12 mouse cellular contexts compared by ENCODE assay signal in the genomic region with DNA sequence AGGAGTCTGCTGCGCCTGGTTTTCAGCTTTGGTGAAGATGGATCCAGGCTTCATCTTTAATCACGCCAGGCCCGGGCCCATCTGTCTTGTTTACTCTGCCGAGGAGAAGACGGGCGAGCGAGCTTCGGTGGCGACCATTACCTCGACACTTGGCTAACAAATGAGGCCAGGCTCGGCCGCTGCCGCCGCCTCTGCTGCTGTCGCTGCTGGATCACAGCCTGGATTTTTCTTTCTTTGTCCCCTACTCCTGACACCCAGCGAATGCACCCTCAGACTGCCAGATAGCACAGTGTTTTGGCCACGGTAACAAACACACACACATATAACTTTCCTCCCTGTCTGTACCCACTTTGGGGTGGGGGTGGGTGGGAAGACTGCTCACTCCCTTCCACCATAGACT. TPM values are rescaled to one million over a fixed set of nuclear protein-coding genes. Genes with fewer than 3 reads are reported as not detected.
DNase-seq lines count a peak whose midpoint lies in the region; ATAC-seq and TF ChIP-seq lines count a peak whose summit lies in the region.
"Had no signal": no experiment of that assay in that cellular context is flagged by ENCODE, and none has a peak within 500 bp of the region (broad histone marks: within the 10 kb centered on the region; RNA-seq: fewer than 3 reads in every experiment).

No protein-coding gene starts in this region.

- peaks cover 14% of the 10 kb centered on the region for H3K27me3 ChIP-seq in lung, embryonic 14.5 days (ENCODE audit: insufficient read depth, low read length)
- H3K27me3 ChIP-seq in limb, embryonic 11.5 days (ENCODE audit: control insufficient read depth, insufficient read depth, low read length), result peaks cover 79% of the 10 kb centered on the region
- H3K27me3 ChIP-seq in stomach, embryonic 14.5 days (ENCODE audit: control insufficient read depth, insufficient read depth, low read length), result no peaks in the 10 kb centered on the region

- peaks cover 12% of the 10 kb centered on the region; the same call in 1 of the 2 replicates for H3K36me3 ChIP-seq in lung, embryonic 14.5 days (ENCODE audit: insufficient read depth)
- H3K36me3 ChIP-seq in limb, embryonic 11.5 days (ENCODE audit: control insufficient read depth, insufficient read depth, low read length), result no peaks in the 10 kb centered on the region
- H3K36me3 ChIP-seq in stomach, embryonic 14.5 days (ENCODE audit: control insufficient read depth, insufficient read depth, low read length), result peaks cover 3% of the 10 kb centered on the region; the same call in 1 of the 2 replicates
- H3K36me3 ChIP-seq: limb, embryonic 15.5 days had no signal

- H3K9ac ChIP-seq in lung, embryonic 14.5 days, result peak overlapping the region; percentile 99
- 0 out of 2 replicates have a peak overlapping the region, but pooled peaks have one; percentile 18 for H3K9ac ChIP-seq in limb, embryonic 11.5 days (ENCODE audit: low read length)
- H3K9ac ChIP-seq in stomach, embryonic 14.5 days (replicated peaks; ENCODE audit: low read depth, low read length), result peak overlapping the region; percentile 96
- H3K9ac ChIP-seq: limb, embryonic 15.5 days had no signal

- intact Hi-C loops in left cerebral cortex, postnatal 14 days (cut with DNase I), result no loop called here
- intact Hi-C loops in left cerebral cortex, postnatal 10 days (cut with DNase I), result no loop called here

- no peak for ATAC-seq in lung, embryonic 14.5 days (ENCODE audit: insufficient read depth)
- no peak for ATAC-seq in limb, embryonic 11.5 days (ENCODE audit: insufficient number of reproducible peaks, low FRiP score, low TSS enrichment, low read depth)
- ATAC-seq in stomach, embryonic 14.5 days (ENCODE audit: insufficient number of reproducible peaks, insufficient read depth, low FRiP score, low read depth), result no peak
- ATAC-seq: midbrain, embryonic 16.5 days had no signal

- TF ChIP-seq CTCF in lung, embryonic 14.5 days (IDR thresholded peaks at IDR 0.05; ENCODE audit: low read depth), result no peak

- no peaks in the 10 kb centered on the region; the same call in 1 of the 2 replicates for H3K4me1 ChIP-seq in lung, embryonic 14.5 days (ENCODE audit: insufficient read depth)
- H3K4me1 ChIP-seq in limb, embryonic 11.5 days (ENCODE audit: control insufficient read depth, insufficient read depth, low read length), result peaks cover 16% of the 10 kb centered on the region
- peaks cover 12% of the 10 kb centered on the region for H3K4me1 ChIP-seq in stomach, embryonic 14.5 days (ENCODE audit: control insufficient read depth, insufficient read depth, low read length)

- no peaks in the 10 kb centered on the region for H3K9me3 ChIP-seq in lung, embryonic 14.5 days (ENCODE audit: low read depth, low read length)
- H3K9me3 ChIP-seq in limb, embryonic 11.5 days (ENCODE audit: control insufficient read depth, low read length), result no peaks in the 10 kb centered on the region
- no peaks in the 10 kb centered on the region for H3K9me3 ChIP-seq in stomach, embryonic 14.5 days (ENCODE audit: control insufficient read depth, low read depth, low read length)
- H3K9me3 ChIP-seq: limb, embryonic 15.5 days had no signal

- peak overlapping the region; percentile 100 for H3K27ac ChIP-seq in lung, embryonic 14.5 days (ENCODE audit: low read depth)
- H3K27ac ChIP-seq in limb, embryonic 11.5 days (replicated peaks; ENCODE audit: low read depth, low read length), result no peak overlapping the region
- peak overlapping the region; percentile 100 for H3K27ac ChIP-seq in stomach, embryonic 14.5 days (ENCODE audit: low read length)
- H3K27ac ChIP-seq: limb, embryonic 15.5 days had no signal

- H3K4me2 ChIP-seq in lung, embryonic 14.5 days, result peak overlapping the region; percentile 84
- H3K4me2 ChIP-seq in limb, embryonic 11.5 days (ENCODE audit: low read depth, severe bottlenecking), result peak overlapping the region; percentile 89
- peak overlapping the region; percentile 95 for H3K4me2 ChIP-seq in stomach, embryonic 14.5 days (replicated peaks; ENCODE audit: low read depth, low read length)

- DNase-seq in adrenal gland, postnatal 10 days, result peak; percentile 60
- DNase-seq in adrenal gland, adult 18-20 months (ENCODE audit: low spot score in 2 of 2), result no peak
- no peak for DNase-seq in lung, embryonic 14.5 days
- DNase-seq in lung, postnatal 14 days, result no peak
- peak; percentile 60 for DNase-seq in limb, embryonic 11.5 days (ENCODE audit: low spot score)
- no peak for DNase-seq in left cerebral cortex, postnatal 14 days (ENCODE audit: low spot score in 2 of 2)
- DNase-seq in left cerebral cortex, postnatal 10 days (ENCODE audit: extremely low spot score in 1 of 2, low spot score in 2 of 2), result no peak
- DNase-seq: cerebellum, adult 11-12 months had no signal

- peak overlapping the region; percentile 72 for H3K4me3 ChIP-seq in lung, embryonic 14.5 days (ENCODE audit: low read depth, low read length)
- no peak overlapping the region for H3K4me3 ChIP-seq in limb, embryonic 11.5 days (ENCODE audit: low read depth, low read length)
- peak overlapping the region; percentile 70 for H3K4me3 ChIP-seq in stomach, embryonic 14.5 days (ENCODE audit: low read depth, low read length)

- 2% methylated on average over 17 of the region's 17 CpGs for WGBS in lung, embryonic 14.5 days
- under 1% methylated on average over 17 of the region's 17 CpGs for WGBS in limb, embryonic 11.5 days
- WGBS in stomach, embryonic 14.5 days, result 5% methylated on average over 17 of the region's 17 CpGs

RNA-seq across cellular contexts. Expression of a gene that starts 2.4 kb away (rescaled TPM):
- total RNA-seq in adrenal gland, postnatal 10 days (2021), result 10 to 100 TPM; 13.7 to 24.8 TPM
- 10 to 100 TPM; 17.2 to 20.7 TPM for total RNA-seq in adrenal gland, adult 18-20 months (2021)
- 3.9 and 6.3 TPM in 2 replicates for polyA plus RNA-seq in lung, embryonic 14.5 days (2014; fragmentation: Nextera tagmentation; extraction: Ambion mirVana)
- polyA plus RNA-seq in limb, embryonic 11.5 days (2014; fragmentation: Nextera tagmentation; extraction: Ambion mirVana), result 0.68 and 0.78 TPM in 2 replicates
- polyA plus RNA-seq in stomach, embryonic 14.5 days (2014; fragmentation: Nextera tagmentation; extraction: Ambion mirVana), result 3.6 and 4.7 TPM in 2 replicates
- not detected for total RNA-seq in left cerebral cortex, postnatal 14 days (2021)
- not detected for total RNA-seq in left cerebral cortex, postnatal 10 days (2021)
- total RNA-seq: MEL had no signal
- polyA plus RNA-seq: midbrain, embryonic 16.5 days had no signal

RNA-seq across cellular contexts. Expression of a gene that starts 2.6 kb away (rescaled TPM):
- 10 to 100 TPM in 1 of 2 experiments, 1 to 10 TPM in 1; 8.4 to 15.9 TPM for total RNA-seq in adrenal gland, postnatal 10 days (2021)
- total RNA-seq in adrenal gland, adult 18-20 months (2021), result 10 to 100 TPM; 16.3 to 22.1 TPM
- 3.8 and 3.9 TPM in 2 replicates for polyA plus RNA-seq in lung, embryonic 14.5 days (2014; fragmentation: Nextera tagmentation; extraction: Ambion mirVana)
- polyA plus RNA-seq in limb, embryonic 11.5 days (2014; fragmentation: Nextera tagmentation; extraction: Ambion mirVana), result 0.33 and 0.45 TPM in 2 replicates
- 3.5 and 3.7 TPM in 2 replicates for polyA plus RNA-seq in stomach, embryonic 14.5 days (2014; fragmentation: Nextera tagmentation; extraction: Ambion mirVana)
- total RNA-seq in left cerebral cortex, postnatal 14 days (2021), result not detected
- total RNA-seq in left cerebral cortex, postnatal 10 days (2021), result not detected
- total RNA-seq: MEL had no signal
- polyA plus RNA-seq: midbrain, embryonic 16.5 days had no signal

RNA-seq across cellular contexts. Expression of a gene that starts 17.6 kb away (rescaled TPM):
- total RNA-seq in adrenal gland, postnatal 10 days (2021), result 10 to 100 TPM; 12.1 to 17.1 TPM
- 10 to 100 TPM; 11.6 to 27.3 TPM for total RNA-seq in adrenal gland, adult 18-20 months (2021)
- polyA plus RNA-seq in lung, embryonic 14.5 days (2014; fragmentation: Nextera tagmentation; extraction: Ambion mirVana), result 65.9 and 76.1 TPM in 2 replicates
- 2.1 and 2.6 TPM in 2 replicates for polyA plus RNA-seq in limb, embryonic 11.5 days (2014; fragmentation: Nextera tagmentation; extraction: Ambion mirVana)
- 21.2 and 23.3 TPM in 2 replicates for polyA plus RNA-seq in stomach, embryonic 14.5 days (2014; fragmentation: Nextera tagmentation; extraction: Ambion mirVana)
- not detected for total RNA-seq in left cerebral cortex, postnatal 14 days (2021)
- not detected for total RNA-seq in left cerebral cortex, postnatal 10 days (2021)
- total RNA-seq: MEL had no signal
- polyA plus RNA-seq: midbrain, embryonic 16.5 days had no signal

RNA-seq across cellular contexts. Expression of a gene that starts 28.4 kb away (rescaled TPM):
- total RNA-seq in adrenal gland, postnatal 10 days (2021), result 10 to 100 TPM; 23.6 to 29.8 TPM
- total RNA-seq in adrenal gland, adult 18-20 months (2021), result 10 to 100 TPM; 37.0 to 68.1 TPM
- polyA plus RNA-seq in lung, embryonic 14.5 days (2014; fragmentation: Nextera tagmentation; extraction: Ambion mirVana), result 19.7 and 24.4 TPM in 2 replicates
- 1.9 and 2.8 TPM in 2 replicates for polyA plus RNA-seq in limb, embryonic 11.5 days (2014; fragmentation: Nextera tagmentation; extraction: Ambion mirVana)
- 12.4 TPM in 2 replicates for polyA plus RNA-seq in stomach, embryonic 14.5 days (2014; fragmentation: Nextera tagmentation; extraction: Ambion mirVana)
- total RNA-seq in left cerebral cortex, postnatal 14 days (2021), result not detected
- not detected for total RNA-seq in left cerebral cortex, postnatal 10 days (2021)
- total RNA-seq: MEL had no signal
- polyA plus RNA-seq: midbrain, embryonic 16.5 days had no signal

RNA-seq across cellular contexts. Expression of a gene that starts 29.6 kb away (rescaled TPM):
- 10 to 100 TPM; 16.3 to 16.7 TPM for total RNA-seq in adrenal gland, postnatal 10 days (2021)
- 10 to 100 TPM; 17.1 to 21.5 TPM for total RNA-seq in adrenal gland, adult 18-20 months (2021)
- 48.9 and 51.6 TPM in 2 replicates for polyA plus RNA-seq in lung, embryonic 14.5 days (2014; fragmentation: Nextera tagmentation; extraction: Ambion mirVana)
- 7.5 and 10.7 TPM in 2 replicates for polyA plus RNA-seq in limb, embryonic 11.5 days (2014; fragmentation: Nextera tagmentation; extraction: Ambion mirVana)
- polyA plus RNA-seq in stomach, embryonic 14.5 days (2014; fragmentation: Nextera tagmentation; extraction: Ambion mirVana), result 23.1 and 25.9 TPM in 2 replicates
- not detected for total RNA-seq in left cerebral cortex, postnatal 14 days (2021)
- total RNA-seq in left cerebral cortex, postnatal 10 days (2021), result not detected
- total RNA-seq: MEL had no signal

Comparison
In these comparisons a context has a peak if more than half of its experiments do, and no peak if none do; other contexts are left out.
1. DNase-seq: peak in adrenal gland, postnatal 10 days (single experiment) and limb, embryonic 11.5 days (single experiment); none in adrenal gland, adult 18-20 months (0 of 2), lung, embryonic 14.5 days (single experiment), lung, postnatal 14 days (single experiment), left cerebral cortex, postnatal 14 days (0 of 2) and left cerebral cortex, postnatal 10 days (0 of 2).
2. H3K9ac ChIP-seq: peak in every context shown above with its lines; median percentile 99 in lung, embryonic 14.5 days; 96 in stomach, embryonic 14.5 days; 18 in limb, embryonic 11.5 days.
3. RNA of a gene that starts 2.4 kb away (total RNA-seq): 13.7 to 24.8 TPM in adrenal gland, postnatal 10 days and 17.2 to 20.7 TPM in adrenal gland, adult 18-20 months; not detected in left cerebral cortex, postnatal 14 days and not detected in left cerebral cortex, postnatal 10 days; every median in the first group is over 10 times any median in the second.
4. RNA of a gene that starts 2.6 kb away (total RNA-seq): 16.3 to 22.1 TPM in adrenal gland, adult 18-20 months and 8.4 to 15.9 TPM in adrenal gland, postnatal 10 days; not detected in left cerebral cortex, postnatal 14 days and not detected in left cerebral cortex, postnatal 10 days; every median in the first group is over 4 times any median in the second.
5. RNA of a gene that starts 17.6 kb away (total RNA-seq): 11.6 to 27.3 TPM in adrenal gland, adult 18-20 months and 12.1 to 17.1 TPM in adrenal gland, postnatal 10 days; not detected in left cerebral cortex, postnatal 14 days and not detected in left cerebral cortex, postnatal 10 days; every median in the first group is over 10 times any median in the second.
6. Peak in every context shown above with its lines, with median percentiles within 50 percentile points of each other: H3K4me2 ChIP-seq.